Mouse (Mus musculus) Muller cell, postnatal 12 days (primary cell): ENCODE measurements around the gene Med22.
A peak's percentile ranks its signal among the peaks of the same experiment; 100 is the strongest.

ENCODE experiments used
- DNase-seq: peaks from one replicate; pipeline ENCODE4 v3.0.0-alpha.2; 2015; ENCODE audit errors: inconsistent ontology term

The Med22 gene

DNA sequence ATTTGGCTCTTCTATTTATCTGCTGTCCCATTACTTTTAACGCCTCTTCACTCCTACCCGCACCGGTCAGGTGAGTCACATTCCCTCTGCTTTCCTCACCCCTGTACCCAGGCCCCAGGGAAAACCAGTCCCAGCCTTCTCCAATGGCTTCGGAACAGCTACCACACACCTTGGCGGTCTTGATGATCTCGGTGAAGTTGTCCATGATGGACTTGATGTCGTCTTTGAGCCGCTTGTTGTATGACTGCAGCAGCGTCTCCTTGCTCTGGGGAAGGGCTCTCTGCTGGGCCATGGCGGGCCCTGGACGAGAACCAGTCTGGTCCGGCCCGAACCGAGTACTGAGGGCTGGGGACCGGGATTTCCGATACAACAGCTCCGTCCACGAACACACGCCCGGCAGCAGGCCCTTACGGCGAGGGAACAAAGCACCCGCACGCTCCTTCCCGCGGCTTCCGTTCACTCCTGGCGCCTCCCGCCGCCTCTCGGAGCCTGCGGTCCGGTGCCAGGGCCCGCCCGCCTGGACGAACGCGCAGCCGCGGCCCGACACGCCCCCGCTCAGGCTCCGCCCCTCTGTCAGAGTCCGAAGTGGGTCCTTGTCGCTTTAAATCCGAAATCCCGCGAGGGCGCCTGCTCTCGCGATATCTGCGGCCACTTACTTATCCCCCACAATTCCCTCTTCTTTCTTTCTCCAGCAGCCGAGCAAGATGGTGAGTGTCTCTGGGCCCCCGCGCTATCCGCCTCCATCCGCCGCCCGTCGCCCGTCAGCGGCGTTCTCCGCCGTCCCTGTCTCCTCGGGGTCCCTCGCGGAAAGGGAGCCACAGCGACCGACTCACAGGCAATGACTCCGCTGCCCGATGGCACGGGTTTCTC is at the start of gene Med22, which contains the start of gene Rpl7a:
TSS of gene Med22 (minus strand) at position 554 of the 870 bp plus-strand sequence.
TSS of gene Rpl7a (plus strand) at position 641 of the 870 bp plus-strand sequence.
- DNase-seq, result peak; percentile 99

DNA sequence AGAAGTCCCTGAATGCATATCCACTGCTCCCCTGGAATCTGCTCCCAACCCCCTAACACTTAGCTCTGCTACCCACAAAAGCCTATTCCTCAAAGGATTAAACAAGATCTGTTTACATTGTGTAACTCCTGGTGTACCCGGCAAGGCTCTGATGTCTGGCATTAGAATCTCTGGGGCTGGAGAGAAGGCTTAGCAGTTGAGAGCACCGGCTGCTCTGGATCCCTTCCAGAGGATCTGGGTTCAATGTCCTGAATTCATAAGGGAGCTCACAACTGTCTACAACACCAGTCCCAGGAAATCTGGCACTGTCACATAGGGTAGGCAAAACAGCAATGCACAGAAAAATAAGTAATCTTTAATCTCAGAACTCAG is 47.0 kb upstream of the Med22 start:
- DNase-seq, result no peak

DNA sequence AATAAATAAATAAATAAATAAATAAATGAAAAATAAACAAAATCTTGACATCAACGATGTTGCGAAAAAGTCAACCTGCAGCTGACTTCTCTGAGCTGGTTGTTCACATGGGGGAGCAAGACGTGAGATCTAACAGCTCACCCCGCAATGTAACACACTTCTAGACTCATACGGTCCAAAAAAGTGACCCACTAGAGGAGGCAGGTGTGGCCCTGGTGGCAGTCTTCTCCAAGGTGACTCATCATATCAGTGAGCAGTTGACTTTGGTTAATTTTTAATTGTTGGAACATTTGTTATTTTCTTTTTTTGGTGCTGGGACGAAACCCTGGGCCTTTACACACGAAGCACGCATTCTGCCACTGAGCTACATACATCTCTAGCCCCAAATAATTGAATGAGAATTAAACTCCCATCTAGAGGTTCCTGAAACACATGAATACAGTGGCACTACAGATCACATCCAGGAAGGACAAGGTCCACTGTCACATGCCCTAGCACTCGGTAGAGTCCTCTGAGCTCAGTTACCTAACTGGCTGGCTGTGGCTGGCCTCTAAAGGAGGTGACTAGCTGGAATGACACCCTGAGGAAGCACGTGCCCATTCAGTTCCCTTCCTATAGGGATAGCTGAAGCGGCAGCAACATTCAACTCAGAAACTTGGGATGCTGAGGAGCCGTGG is 46.5 kb upstream of the Med22 start:
- no peak for DNase-seq

DNA sequence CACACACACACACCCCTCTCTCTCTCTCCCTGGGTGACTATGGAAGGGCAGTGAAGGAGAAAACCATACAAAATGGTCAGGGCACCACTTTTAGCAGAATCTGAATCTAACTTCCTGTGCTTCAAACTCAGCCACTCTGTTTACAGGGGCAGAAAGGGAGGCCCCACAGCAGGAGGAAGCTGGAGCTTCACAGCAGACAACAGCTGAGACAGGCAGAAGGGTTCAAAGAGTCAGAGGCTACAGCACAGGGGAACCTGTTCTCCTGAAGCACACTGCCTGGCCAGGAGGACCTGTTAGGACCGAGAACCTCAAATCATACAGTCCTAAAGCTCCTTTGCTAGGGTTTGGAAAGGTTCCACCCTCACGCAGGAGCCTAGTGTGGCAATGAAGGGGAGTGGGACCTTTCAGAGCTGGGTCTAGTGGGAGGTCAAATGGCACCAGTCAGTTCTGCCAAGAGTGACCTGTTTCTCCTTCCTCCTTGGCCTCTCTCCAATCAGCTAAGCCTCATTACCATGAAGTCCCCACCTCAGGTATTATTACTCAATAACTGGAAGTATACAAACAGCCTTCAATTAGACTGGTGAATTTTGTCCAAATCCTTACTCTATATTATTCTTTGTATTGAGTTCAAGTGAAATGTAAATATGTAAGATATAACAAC is 44.4 kb upstream of the Med22 start:
- DNase-seq, result no peak

DNA sequence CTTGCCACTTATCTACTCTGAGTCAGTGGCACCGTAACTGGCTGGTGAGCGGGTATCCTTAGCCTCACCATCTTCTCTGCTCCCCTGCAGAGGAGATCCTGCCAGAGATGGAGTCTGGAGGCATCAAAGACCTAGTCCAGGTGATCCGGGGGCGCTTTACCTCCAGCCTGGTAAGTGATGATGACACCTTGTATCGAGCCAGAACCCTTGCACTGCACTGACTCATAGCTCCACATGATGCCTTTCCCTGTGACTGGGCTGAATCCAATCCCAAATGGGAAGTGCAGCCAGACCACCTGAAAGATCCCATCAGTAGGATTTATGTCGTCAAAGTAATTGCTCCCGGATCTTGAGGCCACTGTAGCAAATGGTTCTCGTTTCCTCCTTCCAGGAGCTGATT is 42.4 kb upstream of the Med22 start:
- no peak for DNase-seq

DNA sequence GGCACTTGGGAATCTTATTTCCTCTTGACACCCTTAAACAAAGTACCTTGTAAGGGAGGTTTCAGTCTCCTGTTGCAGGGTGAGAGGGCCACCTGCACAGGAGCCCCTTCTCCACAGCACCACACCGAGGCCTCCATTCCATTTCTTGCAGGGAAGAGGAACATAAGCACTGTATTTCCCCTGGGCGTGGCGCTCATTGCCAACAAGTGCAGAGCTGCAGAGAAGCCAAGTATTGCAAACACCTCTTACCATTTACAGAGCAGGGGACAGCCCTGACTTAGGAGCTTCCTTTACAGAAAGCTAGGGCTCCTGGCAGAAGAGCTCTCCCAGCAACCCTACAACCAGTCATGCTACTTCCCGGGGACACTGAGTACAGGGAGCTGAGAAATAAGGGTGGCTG is 41.7 kb upstream of the Med22 start:
- no peak for DNase-seq

DNA sequence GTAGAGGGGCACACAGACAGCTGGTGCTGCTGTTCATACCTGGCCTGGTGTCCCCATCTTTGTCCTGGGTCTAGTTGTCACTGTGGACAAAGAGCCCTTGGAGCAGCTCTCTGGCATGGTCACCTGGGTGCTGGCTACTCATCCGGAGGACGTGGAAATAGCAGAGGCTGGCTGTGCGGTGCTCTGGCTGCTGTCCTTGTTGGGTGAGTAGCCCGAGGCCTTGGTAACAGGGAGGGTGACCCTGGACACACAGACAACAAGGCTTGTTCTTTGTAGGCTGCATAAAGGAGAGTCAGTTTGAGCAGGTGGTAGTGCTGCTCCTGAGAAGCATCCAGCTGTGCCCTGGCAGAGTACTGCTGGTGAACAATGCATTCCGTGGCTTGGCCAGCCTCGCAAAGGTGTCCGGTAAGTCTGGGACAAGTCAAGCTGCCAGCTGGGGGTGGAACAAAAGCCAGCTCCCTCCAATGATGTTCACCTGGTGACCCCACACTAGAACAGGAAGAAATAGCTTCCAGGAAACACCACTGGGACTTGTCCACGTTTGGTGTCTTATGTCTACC is 40.9 kb upstream of the Med22 start:
- DNase-seq, result no peak

DNA sequence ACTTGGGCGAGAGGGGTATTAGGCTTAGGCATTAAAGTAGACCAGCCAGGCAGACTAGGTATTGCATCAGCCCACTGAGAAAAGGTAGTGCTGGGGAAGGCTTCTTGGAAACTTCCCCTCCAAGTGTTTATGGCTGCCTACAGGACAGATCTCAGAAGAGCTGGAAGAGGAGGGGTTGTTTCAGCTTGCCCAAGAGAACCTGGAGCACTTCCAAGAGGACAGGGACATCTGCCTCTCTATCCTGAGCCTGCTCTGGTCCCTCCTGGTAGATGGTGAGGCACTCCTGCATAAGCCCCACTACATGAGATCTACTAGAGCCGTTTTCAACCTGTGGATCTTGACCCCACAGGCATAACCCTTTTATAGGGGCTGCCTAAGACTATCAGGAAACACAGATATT is 39.9 kb upstream of the Med22 start:
- no peak for DNase-seq

DNA sequence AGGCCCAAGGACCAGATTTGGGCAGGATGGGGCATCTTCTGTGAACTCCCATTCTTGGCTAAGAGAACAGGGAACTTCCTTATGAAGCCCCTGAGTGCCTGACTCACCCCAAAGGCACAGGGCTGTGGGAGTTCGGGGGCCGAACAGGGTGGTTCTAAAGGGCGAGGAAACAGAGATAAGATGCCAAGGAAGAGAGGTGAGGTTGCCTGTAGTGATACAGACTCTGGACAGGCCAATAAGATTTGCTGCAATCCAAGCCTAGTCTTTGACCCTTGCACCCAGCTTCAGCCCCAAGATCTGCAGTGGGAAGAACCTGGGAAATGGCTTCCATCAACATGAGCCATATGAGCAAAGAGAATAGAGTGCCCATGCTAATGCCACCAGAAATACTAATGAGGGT is 32.8 kb upstream of the Med22 start:
- DNase-seq, result no peak

DNA sequence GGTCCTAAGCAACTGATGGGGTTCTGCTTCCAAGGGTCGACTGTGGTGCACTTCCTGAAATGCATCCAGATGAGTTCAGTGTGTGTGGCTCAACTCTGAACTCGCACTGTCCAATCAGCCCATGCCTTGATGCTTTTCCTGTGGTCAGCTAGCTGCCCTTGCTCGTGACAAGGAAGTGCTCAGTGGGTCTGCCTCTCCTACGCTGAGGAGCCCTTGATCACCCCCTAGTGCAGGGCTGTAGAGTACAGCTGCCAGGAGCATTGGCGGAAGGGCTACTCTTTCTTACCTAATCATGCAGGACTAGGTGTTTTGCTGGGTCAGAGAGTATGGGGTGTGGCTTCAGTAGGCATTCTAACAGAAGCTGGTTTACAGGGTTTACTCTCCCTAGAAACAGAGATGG is 31.1 kb upstream of the Med22 start:
- no peak for DNase-seq

DNA sequence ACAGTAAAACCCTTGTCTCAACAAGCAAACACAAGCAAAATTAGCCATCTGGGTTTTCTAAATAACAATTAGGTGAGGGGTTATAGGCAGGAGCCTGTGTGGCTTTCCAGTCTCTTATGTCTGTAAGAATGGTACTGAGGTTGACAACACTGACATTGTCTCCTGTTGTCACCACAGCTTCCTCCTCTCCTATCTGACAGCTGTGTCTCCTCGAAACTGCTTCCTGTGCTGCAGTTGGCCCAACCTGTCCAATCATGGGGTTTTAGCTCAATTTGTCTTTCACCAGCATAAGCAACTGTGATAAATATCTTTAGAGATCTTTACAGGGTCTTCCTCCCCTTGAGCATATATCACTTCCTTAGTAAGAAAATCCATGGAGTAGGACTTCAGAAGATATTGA is 25.9 kb upstream of the Med22 start:
- DNase-seq, result no peak

DNA sequence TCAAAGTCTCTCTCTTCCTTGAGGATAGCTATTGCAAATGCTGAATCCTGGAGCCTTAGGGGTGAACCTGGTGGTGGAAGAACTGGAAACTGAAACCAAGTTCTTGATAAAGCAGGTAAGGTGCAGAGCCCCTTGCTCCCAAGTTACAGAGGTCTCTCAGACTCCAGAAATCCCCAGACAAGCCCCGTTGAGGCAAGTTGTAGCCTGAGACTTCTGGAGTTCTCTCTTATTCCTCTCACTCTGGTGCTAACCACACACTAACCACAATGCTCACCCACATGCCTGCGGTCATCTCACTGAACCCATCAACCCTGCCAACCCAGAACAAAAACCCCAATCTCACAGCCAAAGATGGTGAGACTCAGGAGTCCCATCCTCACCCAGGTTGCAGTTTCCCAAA is 24.8 kb upstream of the Med22 start:
- no peak for DNase-seq

DNA sequence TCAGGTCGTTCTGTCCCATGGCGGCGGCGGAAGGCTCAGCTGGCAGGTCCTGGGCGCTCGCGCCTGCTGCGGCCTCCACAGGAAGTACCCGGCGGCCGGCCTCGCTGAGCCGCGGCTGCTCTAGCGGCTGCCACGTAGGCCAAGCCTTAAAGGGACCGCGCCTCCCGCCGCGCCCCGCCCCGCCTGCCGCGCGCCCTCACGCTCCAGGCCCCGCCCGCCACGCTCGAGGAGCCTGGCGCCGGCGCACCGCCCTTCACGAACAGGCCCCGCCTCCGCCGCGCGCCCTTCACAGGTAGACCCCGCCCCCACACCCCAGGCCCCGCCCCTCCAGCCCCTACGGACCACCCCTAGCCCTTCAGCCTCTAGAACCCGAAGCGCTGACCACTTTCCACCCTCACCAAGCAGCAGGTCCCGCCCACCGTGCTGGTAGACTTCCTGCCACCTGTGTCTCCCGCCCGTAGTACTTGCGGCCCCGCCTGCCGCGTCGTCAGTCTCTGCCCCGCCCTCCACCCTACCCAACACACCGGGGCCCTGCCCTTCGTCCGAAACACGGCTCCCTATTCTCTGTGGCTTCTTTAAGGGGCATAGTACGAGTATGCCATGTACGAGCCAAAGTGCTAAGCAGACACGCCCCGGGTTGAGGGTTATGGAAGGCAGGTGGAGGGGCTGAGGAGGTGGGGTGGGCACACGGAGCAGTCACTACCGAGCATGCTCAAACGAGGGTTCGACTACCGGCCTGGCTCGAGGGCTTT is 23.0 kb upstream of the Med22 start, which contains the start of the genes Surf4 and Stkld1:
TSS of gene Surf4 (minus strand) at position 625 of the 752 bp plus-strand sequence.
TSS of gene Stkld1 (plus strand) at position 744 of the 752 bp plus-strand sequence.
- DNase-seq, result peak; percentile 97

DNA sequence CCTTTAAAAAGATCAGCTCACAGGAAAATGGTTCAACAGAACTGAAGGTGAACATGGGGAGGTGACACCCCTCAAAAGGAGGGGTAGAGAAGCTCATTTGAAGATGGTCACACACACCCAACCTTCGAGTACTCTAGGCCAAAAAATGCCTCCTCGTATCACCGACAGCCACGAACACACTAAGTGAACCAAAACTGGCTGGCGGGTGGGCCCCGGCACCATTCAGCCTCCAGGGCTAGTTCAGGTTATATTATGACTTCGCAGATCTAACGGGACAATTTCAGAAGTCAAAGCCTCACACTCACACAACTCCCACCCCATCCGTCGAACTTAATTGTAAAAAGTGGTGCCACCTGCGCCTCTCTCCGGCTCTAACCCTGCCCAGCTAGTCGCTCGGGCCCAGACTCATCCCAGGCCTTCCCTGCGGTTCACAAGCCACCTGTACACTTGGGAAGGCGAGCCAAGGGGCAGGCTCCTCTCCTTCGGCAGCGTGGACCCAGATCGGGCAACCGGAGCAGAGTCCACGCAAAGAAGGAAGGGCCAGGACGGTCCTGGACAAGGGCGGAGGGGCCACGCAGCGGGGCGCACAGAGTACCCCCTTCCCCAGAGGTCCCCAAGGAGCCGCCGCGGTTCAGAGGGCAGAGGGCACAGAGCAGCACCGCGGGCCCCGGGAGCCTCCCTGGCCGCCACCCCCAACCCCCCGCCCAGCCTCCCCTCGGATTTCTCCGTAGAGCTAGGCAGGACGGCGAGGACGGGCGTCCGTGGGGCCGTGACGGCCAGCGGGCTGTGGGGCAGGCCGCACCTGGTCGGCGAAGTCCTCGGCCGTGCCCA is 22.2 kb upstream of the Med22 start:
- peak; percentile 45 for DNase-seq

DNA sequence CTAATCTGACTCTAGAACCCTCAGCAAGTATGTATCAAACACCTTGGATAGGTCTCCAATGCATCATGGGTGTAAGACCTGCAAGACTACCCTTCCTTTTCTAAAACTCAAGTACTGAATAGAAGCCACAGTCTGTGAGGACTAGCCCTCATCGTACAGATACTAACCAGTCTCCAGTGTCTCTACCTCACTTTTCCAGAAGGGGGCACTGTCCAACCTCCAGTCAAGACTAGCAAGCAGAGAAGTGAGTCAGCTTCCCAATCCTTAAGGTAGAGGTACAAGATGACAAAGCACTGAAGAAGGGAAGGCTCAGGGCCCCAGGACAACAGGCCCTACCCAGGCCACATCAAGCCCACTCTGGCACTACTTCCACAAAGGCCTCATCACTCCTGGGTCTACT is 19.9 kb upstream of the Med22 start:
- DNase-seq, result no peak

DNA sequence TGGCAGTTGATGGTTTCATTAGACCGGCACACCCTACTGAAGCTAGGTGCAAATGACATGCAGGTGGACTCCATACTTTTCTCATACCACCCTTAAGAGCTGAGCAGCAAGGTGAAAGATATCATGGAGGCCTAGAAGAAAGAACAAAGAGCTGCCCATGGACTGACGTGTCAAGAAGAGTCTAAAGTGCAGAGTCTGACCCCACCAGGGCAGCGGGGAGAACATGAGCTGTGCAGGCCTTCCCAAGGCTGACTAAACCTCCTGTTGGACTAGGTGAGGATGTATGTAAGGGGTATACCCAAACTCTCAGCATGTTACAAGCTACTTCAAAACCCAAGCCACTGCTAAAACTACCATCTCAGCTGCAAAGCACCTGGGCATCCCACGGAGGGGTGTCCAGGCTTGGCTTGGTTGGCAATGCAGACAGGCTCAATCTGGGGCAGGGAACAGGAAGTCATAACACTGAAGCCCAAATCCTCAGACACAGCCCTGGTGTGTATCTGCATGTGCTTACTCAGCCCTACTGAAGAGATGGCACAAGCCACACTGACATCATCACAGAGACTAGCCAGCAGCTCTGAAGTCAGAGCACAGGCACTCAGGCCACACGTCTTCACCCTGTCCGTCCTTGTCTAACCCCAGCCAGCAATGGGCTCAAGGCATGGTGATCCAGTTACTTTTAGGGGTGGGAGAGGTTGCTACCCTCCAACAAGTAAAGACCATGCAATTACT is 17.4 kb upstream of the Med22 start:
- DNase-seq, result no peak

DNA sequence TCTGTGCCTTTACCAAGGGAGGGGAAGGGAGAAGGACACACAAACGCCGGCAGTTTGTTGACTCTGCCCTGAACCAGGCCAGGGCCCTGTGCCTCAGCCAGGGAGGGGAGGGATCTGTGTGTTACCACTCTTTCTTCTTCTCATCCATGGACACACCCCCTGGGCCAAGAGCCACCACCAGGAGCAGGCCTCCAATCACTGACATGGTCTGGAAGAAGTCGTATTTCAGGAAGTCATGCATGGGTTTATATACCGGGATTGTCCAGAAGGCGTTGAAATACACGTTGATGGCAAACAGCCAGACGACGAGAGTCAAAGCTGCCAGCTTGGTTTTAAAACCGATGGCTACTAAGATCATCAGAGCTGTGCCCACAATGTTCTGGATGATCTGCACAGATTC is 11.3 kb upstream of the Med22 start:
- DNase-seq, result no peak

DNA sequence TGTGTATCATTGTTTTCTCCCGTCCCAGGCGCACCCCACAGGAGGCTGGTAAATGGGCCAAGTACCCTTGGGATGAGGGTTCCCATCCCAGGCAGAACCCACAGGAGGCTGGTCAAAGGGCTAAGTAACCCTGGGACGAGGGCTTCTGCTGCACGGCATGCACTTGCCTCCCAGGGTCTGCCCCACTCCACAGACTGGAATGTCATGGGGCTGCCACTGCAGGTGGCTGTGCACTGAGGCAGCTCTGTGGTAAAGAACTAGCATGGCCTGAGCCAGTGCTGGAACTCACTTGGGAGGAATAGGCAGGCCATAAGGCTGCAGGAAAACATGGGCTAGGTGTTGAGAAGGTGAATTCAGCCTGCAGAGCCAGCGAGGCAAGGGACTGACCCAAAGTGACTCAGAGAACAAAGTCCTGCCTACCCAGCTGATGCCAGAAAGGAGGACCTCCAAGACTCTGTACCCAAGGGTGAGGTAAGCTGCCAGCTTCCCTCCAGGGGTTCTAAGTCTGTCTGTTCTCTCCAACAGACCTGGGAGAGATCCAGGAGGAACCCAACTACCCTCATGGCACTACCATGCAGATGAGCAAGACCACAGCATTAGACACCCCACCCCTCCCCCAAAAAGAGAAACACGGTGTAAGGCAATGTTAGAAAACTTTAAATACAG is 9.8 kb upstream of the Med22 start:
- no peak for DNase-seq

DNA sequence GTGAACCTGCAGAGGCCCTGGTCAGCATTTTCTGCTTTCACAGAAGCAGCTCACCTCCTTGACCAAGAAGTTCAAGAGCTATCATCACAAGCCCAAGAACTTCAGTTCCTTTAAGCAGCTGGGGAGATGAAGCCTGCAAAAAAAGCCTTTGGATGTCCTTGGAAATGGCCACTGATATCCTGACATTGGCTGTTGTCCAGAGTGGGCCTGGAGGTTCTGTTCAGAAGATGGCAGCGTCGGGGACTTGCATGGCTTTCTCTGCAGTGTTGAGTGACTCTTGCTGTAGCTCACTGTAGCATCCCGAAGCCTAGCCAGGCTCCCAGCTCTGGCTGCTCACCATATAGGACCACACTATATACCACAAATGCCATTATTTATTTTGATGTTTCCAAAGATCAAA is 9.2 kb upstream of the Med22 start:
- no peak for DNase-seq
